Mouse (Mus musculus): ENCODE measurements around the gene Vmn1r178. TPM values are rescaled to one million over a fixed set of nuclear protein-coding genes. Genes with fewer than 3 reads are reported as not detected.
"Not testable (repeated sequence)": the region's sequence is repeated elsewhere in the genome, so short reads cannot be mapped to it uniquely, and the experiment has no call there.

Vmn1r178 gene
- polyA plus RNA-seq (2015; fragmentation: Nextera tagmentation; extraction: Ambion mirVana): not detected in 2 replicates

- ATAC-seq (ENCODE audit: borderline replicate concordance, extremely low read depth, low FRiP score, low TSS enrichment): no peak
- 66% methylated on average over 1 of the region's 1 CpGs for WGBS
Measured at GRCm38 (mm10) chr7:23891709-23892108, at the start of gene Vmn1r178. Gene Vmn1r178, plus strand, starts transcription at chr7:23892009.

DNA sequence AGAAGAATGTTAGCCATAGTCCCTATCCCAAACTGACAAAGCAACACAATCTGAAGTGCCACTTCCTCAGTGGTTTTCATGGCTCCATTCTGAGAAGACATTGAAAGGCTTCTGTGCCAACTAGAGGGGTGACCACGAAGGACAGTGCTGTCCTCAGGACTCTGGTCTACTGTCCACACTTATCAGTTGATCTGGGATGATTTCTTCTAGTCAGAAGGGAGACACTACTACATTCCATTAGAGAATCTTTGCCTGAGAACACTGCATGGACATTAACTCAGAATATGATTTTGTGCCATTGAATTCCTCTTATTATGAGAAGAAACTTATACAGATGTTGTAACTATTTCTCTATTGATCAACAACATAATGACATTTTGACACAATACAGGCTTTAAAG lies 25.5 kb upstream of the Vmn1r178 start, which contains the start of gene Vmn1r177:
Vmn1r177 (minus strand) TSS at position 101 of the 400 bp plus-strand sequence.
- H3K27ac ChIP-seq; H3K4me3 ChIP-seq; H3K9ac ChIP-seq; H3K9me3 ChIP-seq; H3K36me3 ChIP-seq; H3K4me1 ChIP-seq; H3K27me3 ChIP-seq; ATAC-seq (ENCODE audit: borderline replicate concordance, extremely low read depth, low FRiP score, low TSS enrichment); H3K4me2 ChIP-seq: not testable (repeated sequence)
- whole genome bisulfite sequencing: 10% methylated on average over 1 of the region's 1 CpGs

More at GRCm38 (mm10) chr7:23891709-23892108, at the start of gene Vmn1r178:
- H3K27ac ChIP-seq: no peak within 1 kb of the TSS
- H3K4me3 ChIP-seq: no peak within 1 kb of the TSS
- no peaks in the 10 kb centered on the region for H3K27me3 ChIP-seq
- H3K4me1 ChIP-seq: no peaks in the 10 kb centered on the region
- no peaks in the 10 kb centered on the region for H3K36me3 ChIP-seq
- no peak within 1 kb of the TSS for H3K9ac ChIP-seq
- H3K9me3 ChIP-seq: no peaks in the 10 kb centered on the region
- no peak within 1 kb of the TSS for H3K4me2 ChIP-seq

GRCm38 (mm10) chr7:23876918-23877317 lies 14.9 kb upstream of the Vmn1r178 start:
- H3K4me1 ChIP-seq; H3K27me3 ChIP-seq; H3K27ac ChIP-seq; H3K4me3 ChIP-seq; H3K36me3 ChIP-seq; ATAC-seq (ENCODE audit: borderline replicate concordance, extremely low read depth, low FRiP score, low TSS enrichment); H3K9me3 ChIP-seq; H3K4me2 ChIP-seq; H3K9ac ChIP-seq: not testable (repeated sequence)
- 54% methylated on average over 4 of the region's 4 CpGs for WGBS

- no peaks in the 10 kb centered on the region for H3K4me1 ChIP-seq
- no peaks in the 10 kb centered on the region for H3K36me3 ChIP-seq
- WGBS: 31% methylated on average over 2 of the region's 2 CpGs
- no peak within 1 kb of the TSS for H3K27ac ChIP-seq
- no peaks in the 10 kb centered on the region for H3K27me3 ChIP-seq
- no peak within 1 kb of the TSS for H3K9ac ChIP-seq
- H3K4me3 ChIP-seq: no peak within 1 kb of the TSS
- H3K4me2 ChIP-seq: no peak within 1 kb of the TSS
- ATAC-seq (ENCODE audit: borderline replicate concordance, extremely low read depth, low FRiP score, low TSS enrichment): no peak
- H3K9me3 ChIP-seq: no peaks in the 10 kb centered on the region
Measured at GRCm38 (mm10) chr7:23926678-23927077, 34.9 kb downstream of the Vmn1r178 start, which contains the start of gene Vmn1r179. Gene Vmn1r179, plus strand, starts transcription at chr7:23926978.

Other genes starting within 250 kb of the Vmn1r178 start
- not detected in 2 replicates for gene Vmn1r172, start 233.7 kb upstream of the Vmn1r178 start, polyA plus RNA-seq (2015; fragmentation: Nextera tagmentation; extraction: Ambion mirVana)
- gene Vmn1r173, start 191.3 kb upstream of the Vmn1r178 start, polyA plus RNA-seq (2015; fragmentation: Nextera tagmentation; extraction: Ambion mirVana): not detected in 2 replicates
- not detected in 2 replicates for gene Vmn1r174, start 139.7 kb upstream of the Vmn1r178 start, polyA plus RNA-seq (2015; fragmentation: Nextera tagmentation; extraction: Ambion mirVana)
- gene Vmn1r175, start 81.4 kb upstream of the Vmn1r178 start, polyA plus RNA-seq (2015; fragmentation: Nextera tagmentation; extraction: Ambion mirVana): not detected in 2 replicates
- not detected in 2 replicates for gene Vmn1r176, start 54.6 kb upstream of the Vmn1r178 start, polyA plus RNA-seq (2015; fragmentation: Nextera tagmentation; extraction: Ambion mirVana)
- gene Vmn1r177, start 25.6 kb upstream of the Vmn1r178 start, polyA plus RNA-seq (2015; fragmentation: Nextera tagmentation; extraction: Ambion mirVana): not detected in 2 replicates
- not detected in 2 replicates for gene Vmn1r179, start 35.0 kb downstream of the Vmn1r178 start, polyA plus RNA-seq (2015; fragmentation: Nextera tagmentation; extraction: Ambion mirVana)
- gene Vmn1r180, start 58.6 kb downstream of the Vmn1r178 start, polyA plus RNA-seq (2015; fragmentation: Nextera tagmentation; extraction: Ambion mirVana): not detected in 2 replicates
- gene Vmn1r181, start 82.6 kb downstream of the Vmn1r178 start, polyA plus RNA-seq (2015; fragmentation: Nextera tagmentation; extraction: Ambion mirVana): not detected in 2 replicates
- not detected in 2 replicates for gene V1rd19, start 109.7 kb downstream of the Vmn1r178 start, polyA plus RNA-seq (2015; fragmentation: Nextera tagmentation; extraction: Ambion mirVana)
- not detected in 2 replicates for gene Vmn1r183, start 161.2 kb downstream of the Vmn1r178 start, polyA plus RNA-seq (2015; fragmentation: Nextera tagmentation; extraction: Ambion mirVana)
- gene Zfp180, start 189.9 kb downstream of the Vmn1r178 start, polyA plus RNA-seq (2015; fragmentation: Nextera tagmentation; extraction: Ambion mirVana): 18.3 and 19.6 TPM in 2 replicates
- 4.5 and 6.3 TPM in 2 replicates for gene Zfp112, start 220.3 kb downstream of the Vmn1r178 start, polyA plus RNA-seq (2015; fragmentation: Nextera tagmentation; extraction: Ambion mirVana)
- 16.6 and 18.5 TPM in 2 replicates for gene Zfp235, start 242.2 kb downstream of the Vmn1r178 start, polyA plus RNA-seq (2015; fragmentation: Nextera tagmentation; extraction: Ambion mirVana)